In genomic region chr8:115955371-115955770, GRCm38 (mm10) we compare ENCODE assay signal across 23 mouse cellular contexts.
DNase-seq lines count a peak whose midpoint lies in the region; TF ChIP-seq lines count a peak whose summit lies in the region.
"Had no signal": no experiment of that assay in that cellular context is flagged by ENCODE, and none has a peak within 500 bp of the region (broad histone marks: within the 10 kb centered on the region; RNA-seq: fewer than 3 reads in every experiment).

No protein-coding gene starts in this region.

- TF ChIP-seq POLR2A in cerebellum, adult 2 months (IDR thresholded peaks at IDR 0.05; ENCODE audit: borderline replicate concordance, insufficient read depth, low read length) = no peak
- TF ChIP-seq POLR2A in thymus, adult 2 months (IDR thresholded peaks at IDR 0.05; ENCODE audit: control insufficient read depth, extremely low read depth, insufficient read depth, low read length, poor library complexity) = no peak
- TF ChIP-seq POLR2A in kidney, adult 2 months (IDR thresholded peaks at IDR 0.05; ENCODE audit: low read depth, low read length) = no peak

- H3K27me3 ChIP-seq in cerebellum, adult 2 months (ENCODE audit: control insufficient read depth, insufficient read depth, low read length) = no peaks in the 10 kb centered on the region
- no peaks in the 10 kb centered on the region for H3K27me3 ChIP-seq in thymus, adult 2 months (ENCODE audit: control insufficient read depth, insufficient read depth, low read length)
- no peaks in the 10 kb centered on the region for H3K27me3 ChIP-seq in kidney, adult 2 months (replicated peaks; ENCODE audit: control insufficient read depth, insufficient read depth, low read length)
- H3K27me3 ChIP-seq: forebrain, embryonic 13.5 days; hindbrain, embryonic 13.5 days; limb, embryonic 15.5 days; liver, embryonic 15.5 days; midbrain, embryonic 15.5 days; neural tube, embryonic 12.5 days had no signal

- peaks cover 9% of the 10 kb centered on the region for H3K4me1 ChIP-seq in cerebellum, adult 2 months (ENCODE audit: control insufficient read depth, insufficient read depth, low read length)
- no peaks in the 10 kb centered on the region for H3K4me1 ChIP-seq in thymus, adult 2 months (replicated peaks; ENCODE audit: control insufficient read depth, insufficient read depth, low read length)
- H3K4me1 ChIP-seq in kidney, adult 2 months (ENCODE audit: control insufficient read depth, insufficient read depth, low read length) = peaks cover 9% of the 10 kb centered on the region; the same call in 1 of the 2 replicates
- H3K4me1 ChIP-seq: forebrain, embryonic 13.5 days; hindbrain, embryonic 13.5 days; limb, embryonic 10.5 days; limb, embryonic 15.5 days; liver, embryonic 15.5 days; midbrain, embryonic 15.5 days; neural tube, embryonic 12.5 days had no signal

- DNase-seq in heart, adult 11 months = peak; percentile 27
- no peak for DNase-seq in heart, postnatal 10 days
- peak; percentile 40 to 72 for DNase-seq in cerebellum, adult 2 months
- DNase-seq in cerebellum, postnatal 10 days = peak; percentile 20 to 26
- peak; percentile 26 for DNase-seq in fibroblast of lung, adult 2 months (ENCODE audit: low read depth)
- DNase-seq in thymus, adult 2 months = no peak
- no peak for DNase-seq in thymus, postnatal 36 days
- DNase-seq in kidney, adult 2 months = no peak
- DNase-seq: B cell, adult 2 months; gastrocnemius, postnatal 10 days; heart, postnatal 4 days; kidney, postnatal 14 days; layer of hippocampus, adult 9-11 months; lung, postnatal 14 days; right cerebral cortex, adult 18-20 months had no signal

- no peak overlapping the region for H3K4me3 ChIP-seq in cerebellum, adult 2 months (replicated peaks; ENCODE audit: insufficient read depth, low read depth, low read length)
- H3K4me3 ChIP-seq in thymus, adult 2 months (ENCODE audit: control insufficient read depth, insufficient read depth, low read length) = no peak overlapping the region
- no peak overlapping the region for H3K4me3 ChIP-seq in kidney, adult 2 months (ENCODE audit: insufficient read depth, low read depth, low read length)
- H3K4me3 ChIP-seq: erythroblast, embryonic 14.5 days; forebrain, embryonic 13.5 days; hindbrain, embryonic 13.5 days; limb, embryonic 10.5 days; limb, embryonic 15.5 days; liver, embryonic 15.5 days; midbrain, embryonic 15.5 days; neural tube, embryonic 12.5 days had no signal

- no peak for TF ChIP-seq CTCF in cerebellum, adult 2 months (IDR thresholded peaks at IDR 0.05; ENCODE audit: borderline replicate concordance, insufficient read depth, low read depth, low read length)
- TF ChIP-seq CTCF in thymus, adult 2 months (IDR thresholded peaks at IDR 0.05; ENCODE audit: borderline replicate concordance, control insufficient read depth, extremely low read depth, insufficient read depth, low read length, poor library complexity) = no peak
- TF ChIP-seq CTCF in kidney, adult 2 months (conservative IDR thresholded peaks at IDR 0.05; ENCODE audit: insufficient read depth, insufficient read length, low read depth, low read length) = no peak

- WGBS in cerebellum, adult 2 months = 53% methylated on average over 5 of the region's 5 CpGs
- WGBS in thymus, adult 2 months = 92% methylated on average over 5 of the region's 5 CpGs
- WGBS in kidney, adult 2 months = 73% methylated on average over 5 of the region's 5 CpGs

- intact Hi-C loops in heart, postnatal 10 days (cut with DNase I) = no loop called here

- no peak overlapping the region for H3K27ac ChIP-seq in cerebellum, adult 2 months (ENCODE audit: insufficient read depth, low read length)
- H3K27ac ChIP-seq in thymus, adult 2 months (ENCODE audit: control insufficient read depth, insufficient read depth, low read length) = no peak overlapping the region
- no peak overlapping the region for H3K27ac ChIP-seq in kidney, adult 2 months (ENCODE audit: insufficient read depth, low read depth, low read length)
- H3K27ac ChIP-seq: forebrain, embryonic 13.5 days; hindbrain, embryonic 13.5 days; limb, embryonic 10.5 days; limb, embryonic 15.5 days; liver, embryonic 15.5 days; midbrain, embryonic 15.5 days; neural tube, embryonic 12.5 days had no signal

- no peaks in the 10 kb centered on the region for H3K36me3 ChIP-seq in thymus, adult 2 months (ENCODE audit: control insufficient read depth, insufficient read depth, low read length)
- H3K36me3 ChIP-seq in kidney, adult 2 months (ENCODE audit: control insufficient read depth, insufficient read depth, low read length) = no peaks in the 10 kb centered on the region
- H3K36me3 ChIP-seq: hindbrain, embryonic 13.5 days; limb, embryonic 10.5 days; limb, embryonic 15.5 days; liver, embryonic 15.5 days; midbrain, embryonic 15.5 days; neural tube, embryonic 12.5 days had no signal

Comparison
In these comparisons a context has a peak if more than half of its experiments do, and no peak if none do; other contexts are left out.
1. DNase-seq: peak in heart, adult 11 months (single experiment), cerebellum, adult 2 months (2 of 2), cerebellum, postnatal 10 days (2 of 2) and fibroblast of lung, adult 2 months (single experiment); none in heart, postnatal 10 days (0 of 2), thymus, adult 2 months (single experiment), thymus, postnatal 36 days (0 of 2) and kidney, adult 2 months (single experiment).